Comparison of ENCODE assay signal across 25 mouse cellular contexts in the genomic region with DNA sequence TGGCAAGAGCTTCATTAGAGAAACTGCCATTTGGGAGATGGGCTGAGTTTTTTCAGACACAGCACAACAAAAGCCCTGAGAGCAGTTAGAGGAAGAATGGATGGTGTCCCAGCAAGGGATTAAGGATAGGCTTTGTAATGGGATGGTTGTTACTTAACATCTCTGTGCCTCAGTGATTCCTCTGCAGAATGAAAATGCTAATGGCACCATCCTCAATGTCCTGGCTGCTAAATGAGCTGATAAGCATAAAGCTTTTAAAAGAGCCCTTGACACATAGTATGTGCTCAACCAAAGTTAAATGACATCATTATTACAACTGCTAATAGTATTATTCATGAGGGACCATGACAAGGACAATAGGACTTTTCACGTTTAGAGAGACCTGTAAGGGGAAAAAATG.
DNase-seq lines count a peak whose midpoint lies in the region; ATAC-seq and TF ChIP-seq lines count a peak whose summit lies in the region.
"Had no signal": no experiment of that assay in that cellular context is flagged by ENCODE, and none has a peak within 500 bp of the region (broad histone marks: within the 10 kb centered on the region; RNA-seq: fewer than 3 reads in every experiment).

No protein-coding gene starts in this region.

- ATAC-seq in forebrain, embryonic 14.5 days = no peak
- ATAC-seq in forebrain, embryonic 16.5 days = no peak
- ATAC-seq: inflammation-experienced regulatory T-cells, adult 6 months had no signal

- peak; percentile 3 for DNase-seq in embryo, embryonic 10 days (ENCODE audit: low spot score)
- DNase-seq in embryo, embryonic 9.5 days (ENCODE audit: extremely low spot score) = no peak
- peak; percentile 1 for DNase-seq in forebrain, embryonic 14.5 days (ENCODE audit: low spot score)
- peak; percentile 50 for DNase-seq in brain, embryonic 14.5 days (ENCODE audit: low read depth)
- DNase-seq in layer of hippocampus, adult 9-11 months = no peak
- DNase-seq: adrenal gland, postnatal 10 days; cerebellum, adult 11 months; cerebellum, adult 9-11 months; heart, adult 2 months; heart, postnatal 4 days; kidney, adult 11 months; kidney, postnatal 14 days; liver; lung, embryonic 14.5 days; lung, postnatal 14 days; right cerebral cortex, postnatal 25 days had no signal

- no peaks in the 10 kb centered on the region for H3K4me1 ChIP-seq in forebrain, embryonic 14.5 days (ENCODE audit: control insufficient read depth, insufficient read depth, low read length)
- H3K4me1 ChIP-seq in forebrain, embryonic 16.5 days (replicated peaks; ENCODE audit: control insufficient read depth, insufficient read depth, low read length) = no peaks in the 10 kb centered on the region
- H3K4me1 ChIP-seq in ES-Bruce4 (ENCODE audit: control insufficient read depth, insufficient read depth, low read length) = no peaks in the 10 kb centered on the region
- H3K4me1 ChIP-seq: embryonic facial prominence, embryonic 12.5 days; hindbrain, embryonic 15.5 days; stomach, embryonic 15.5 days had no signal

- H3K4me2 ChIP-seq in forebrain, embryonic 14.5 days (ENCODE audit: low read length) = no peak overlapping the region
- no peak overlapping the region for H3K4me2 ChIP-seq in forebrain, embryonic 16.5 days (ENCODE audit: low read length)
- H3K4me2 ChIP-seq: embryonic facial prominence, embryonic 12.5 days; heart, embryonic 12.5 days; hindbrain, embryonic 15.5 days; lung, embryonic 14.5 days; stomach, embryonic 15.5 days had no signal

- no peak overlapping the region for H3K9ac ChIP-seq in forebrain, embryonic 14.5 days (ENCODE audit: low read length)
- no peak overlapping the region for H3K9ac ChIP-seq in forebrain, embryonic 16.5 days (replicated peaks; ENCODE audit: low read depth, low read length)
- H3K9ac ChIP-seq in ES-Bruce4 (ENCODE audit: low read depth, poor library complexity, severe bottlenecking) = no peak overlapping the region
- H3K9ac ChIP-seq: embryonic facial prominence, embryonic 12.5 days; heart, embryonic 12.5 days; hindbrain, embryonic 15.5 days; liver, embryonic 14.5 days; lung, embryonic 14.5 days; stomach, embryonic 15.5 days had no signal

- no peaks in the 10 kb centered on the region for H3K27me3 ChIP-seq in forebrain, embryonic 14.5 days (replicated peaks; ENCODE audit: control insufficient read depth, insufficient read depth, low read length)
- no peaks in the 10 kb centered on the region for H3K27me3 ChIP-seq in forebrain, embryonic 16.5 days (replicated peaks; ENCODE audit: control insufficient read depth, insufficient read depth, low read length)
- no peaks in the 10 kb centered on the region for H3K27me3 ChIP-seq in ES-Bruce4 (ENCODE audit: control insufficient read depth, insufficient read depth, low read length, poor library complexity, severe bottlenecking)
- H3K27me3 ChIP-seq: embryonic facial prominence, embryonic 12.5 days; heart, embryonic 12.5 days; hindbrain, embryonic 15.5 days; stomach, embryonic 15.5 days had no signal

- no peak overlapping the region for H3K27ac ChIP-seq in forebrain, embryonic 14.5 days (ENCODE audit: low read depth, low read length)
- no peak overlapping the region for H3K27ac ChIP-seq in forebrain, embryonic 16.5 days (ENCODE audit: low read length)
- H3K27ac ChIP-seq in ES-Bruce4 (ENCODE audit: insufficient read depth, low read length) = no peak overlapping the region
- H3K27ac ChIP-seq: embryonic facial prominence, embryonic 12.5 days; heart, adult 2 months; hindbrain, embryonic 15.5 days; liver, embryonic 14.5 days; midbrain, embryonic 10.5 days; stomach, embryonic 15.5 days had no signal

- TF ChIP-seq CTCF in ES-Bruce4 (IDR thresholded peaks at IDR 0.05; ENCODE audit: low read depth, low read length) = no peak
- TF ChIP-seq CTCF in brain, embryonic 14.5 days (IDR thresholded peaks at IDR 0.05; ENCODE audit: borderline replicate concordance, extremely low read depth, insufficient read depth, insufficient read length) = no peak

- TF ChIP-seq POLR2A in ES-Bruce4 (IDR thresholded peaks at IDR 0.05; ENCODE audit: insufficient read depth, low read length) = no peak
- no peak for TF ChIP-seq POLR2A in brain, embryonic 14.5 days (IDR thresholded peaks at IDR 0.05; ENCODE audit: borderline replicate concordance, extremely low read depth, insufficient read depth, insufficient read length, poor library complexity, severe bottlenecking)

- TF ChIP-seq EP300 in ES-Bruce4 (IDR thresholded peaks at IDR 0.05; ENCODE audit: insufficient read depth, low read depth, low read length) = 0 out of 2 replicates have a peak, but pooled peaks have one; percentile 10

- WGBS in forebrain, embryonic 14.5 days = 2% methylated on average over 1 of the region's 1 CpGs
- WGBS in forebrain, embryonic 16.5 days = 2% methylated on average over 1 of the region's 1 CpGs

- H3K9me3 ChIP-seq in forebrain, embryonic 14.5 days (replicated peaks; ENCODE audit: control insufficient read depth, low read length) = no peaks in the 10 kb centered on the region
- H3K9me3 ChIP-seq in forebrain, embryonic 16.5 days (ENCODE audit: control insufficient read depth, low read length) = no peaks in the 10 kb centered on the region
- H3K9me3 ChIP-seq in ES-Bruce4 (replicated peaks; ENCODE audit: control insufficient read depth, insufficient read depth, low read length, poor library complexity, severe bottlenecking) = no peaks in the 10 kb centered on the region
- H3K9me3 ChIP-seq: embryonic facial prominence, embryonic 12.5 days; heart, embryonic 12.5 days; hindbrain, embryonic 15.5 days; midbrain, embryonic 10.5 days; stomach, embryonic 15.5 days had no signal

- no peak overlapping the region for H3K4me3 ChIP-seq in forebrain, embryonic 14.5 days (ENCODE audit: low read depth, low read length)
- no peak overlapping the region for H3K4me3 ChIP-seq in forebrain, embryonic 16.5 days (replicated peaks; ENCODE audit: low read length)
- H3K4me3 ChIP-seq in ES-Bruce4 (ENCODE audit: low read depth, low read length) = no peak overlapping the region
- H3K4me3 ChIP-seq: embryonic facial prominence, embryonic 12.5 days; heart, adult 2 months; heart, embryonic 12.5 days; hindbrain, embryonic 15.5 days; midbrain, embryonic 10.5 days; stomach, embryonic 15.5 days had no signal

- no peaks in the 10 kb centered on the region for H3K36me3 ChIP-seq in forebrain, embryonic 14.5 days (ENCODE audit: control insufficient read depth, insufficient read depth, low read length)
- H3K36me3 ChIP-seq in forebrain, embryonic 16.5 days (ENCODE audit: control insufficient read depth, insufficient read depth) = no peaks in the 10 kb centered on the region
- H3K36me3 ChIP-seq in ES-Bruce4 (ENCODE audit: control insufficient read depth, insufficient read depth, low read length, poor library complexity, severe bottlenecking) = no peaks in the 10 kb centered on the region
- H3K36me3 ChIP-seq: embryonic facial prominence, embryonic 12.5 days; heart, embryonic 12.5 days; hindbrain, embryonic 15.5 days; midbrain, embryonic 10.5 days; stomach, embryonic 15.5 days had no signal

Comparison
In these comparisons a context has a peak if more than half of its experiments do, and no peak if none do; other contexts are left out.
1. DNase-seq: peak in embryo, embryonic 10 days (single experiment), forebrain, embryonic 14.5 days (single experiment) and brain, embryonic 14.5 days (single experiment); none in embryo, embryonic 9.5 days (single experiment) and layer of hippocampus, adult 9-11 months (single experiment).